Mouse (Mus musculus) monocyte, adult 5-6 weeks (primary cell): ENCODE data around the gene Cd101. TPM values are rescaled to one million over a fixed set of nuclear protein-coding genes. Genes with fewer than 3 reads are reported as not detected.

Experiments used
- ATAC-seq: fragments of 153-309, 156-312 bp; replicated peaks from 2 replicates; pipeline ENCODE4 v1.8.0; 2017; ENCODE audit warnings: mild to moderate bottlenecking; ENCODE audit not compliant: low TSS enrichment, insufficient number of reproducible peaks, severe bottlenecking, poor library complexity, low FRiP score
- total RNA-seq: library from RNA; stranded (forward); fragments of 200-1000, 200-491, 200-594 nt; gene quantifications from 3 replicates; pipeline ENCODE4 v1.2.3, GENCODE M21; 2017

The Cd101 gene
- total RNA-seq, 1 experiment from 2014 or later = 1.5 TPM

- peak; percentile 15; the same call in 1 of the 2 replicates for ATAC-seq
Observed at GRCm38 (mm10) chr3:101012131-101012571, 17.2 kb downstream of the Cd101 start.

DNA sequence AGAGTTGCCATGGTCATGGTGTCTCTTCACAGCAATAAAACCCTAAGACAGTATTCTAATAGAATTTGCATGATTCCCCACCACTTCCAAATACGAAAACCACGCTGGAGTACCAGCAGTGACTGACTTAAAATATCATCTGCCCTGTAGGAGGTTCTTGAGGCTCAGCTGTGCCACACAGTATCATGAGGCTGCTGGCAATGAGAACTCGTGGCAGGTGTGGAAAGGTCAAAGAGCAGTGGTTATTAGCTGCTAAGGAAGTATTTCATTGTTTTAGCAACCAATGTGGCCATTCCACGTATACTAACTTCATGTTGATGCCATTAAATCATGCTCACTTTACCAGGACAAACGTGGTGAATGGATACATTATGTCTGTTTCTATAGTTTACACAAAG, 18.2 kb downstream of the Cd101 start:
- 0 out of 2 replicates have a peak, but pooled peaks have one; percentile 24 for ATAC-seq

GRCm38 (mm10) chr3:101010589-101011202, 18.7 kb downstream of the Cd101 start:
- peak; percentile 92 for ATAC-seq

GRCm38 (mm10) chr3:101007112-101007782, 22.1 kb downstream of the Cd101 start:
- ATAC-seq = no peak

GRCm38 (mm10) chr3:101005392-101005791, 24.0 kb downstream of the Cd101 start:
- ATAC-seq = no peak

- peak; percentile 51 for ATAC-seq
Observed at GRCm38 (mm10) chr3:101003575-101004356, 25.6 kb downstream of the Cd101 start.

DNA sequence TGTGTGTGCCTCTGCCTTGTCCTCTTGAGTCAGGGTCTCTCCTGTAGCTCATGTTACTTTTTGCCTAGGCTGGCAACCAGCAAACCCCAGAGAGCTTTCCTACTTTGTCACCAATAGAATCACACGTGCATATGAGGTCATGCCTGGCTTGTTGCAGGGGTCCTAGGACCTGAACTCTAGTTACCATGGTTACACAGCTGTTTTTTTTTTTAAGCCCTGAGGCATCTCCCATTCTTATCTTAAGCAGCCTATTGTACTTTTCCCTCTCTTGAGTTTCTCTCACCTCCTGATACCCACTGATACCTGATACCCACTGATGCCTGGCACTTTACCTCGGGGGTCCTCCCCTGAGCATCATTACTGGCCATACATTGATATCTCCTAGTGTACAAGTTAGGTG, 29.6 kb downstream of the Cd101 start:
- no peak for ATAC-seq

GRCm38 (mm10) chr3:100998904-100999340, 30.4 kb downstream of the Cd101 start:
- ATAC-seq = peak; percentile 37; the same call in 1 of the 2 replicates

DNA sequence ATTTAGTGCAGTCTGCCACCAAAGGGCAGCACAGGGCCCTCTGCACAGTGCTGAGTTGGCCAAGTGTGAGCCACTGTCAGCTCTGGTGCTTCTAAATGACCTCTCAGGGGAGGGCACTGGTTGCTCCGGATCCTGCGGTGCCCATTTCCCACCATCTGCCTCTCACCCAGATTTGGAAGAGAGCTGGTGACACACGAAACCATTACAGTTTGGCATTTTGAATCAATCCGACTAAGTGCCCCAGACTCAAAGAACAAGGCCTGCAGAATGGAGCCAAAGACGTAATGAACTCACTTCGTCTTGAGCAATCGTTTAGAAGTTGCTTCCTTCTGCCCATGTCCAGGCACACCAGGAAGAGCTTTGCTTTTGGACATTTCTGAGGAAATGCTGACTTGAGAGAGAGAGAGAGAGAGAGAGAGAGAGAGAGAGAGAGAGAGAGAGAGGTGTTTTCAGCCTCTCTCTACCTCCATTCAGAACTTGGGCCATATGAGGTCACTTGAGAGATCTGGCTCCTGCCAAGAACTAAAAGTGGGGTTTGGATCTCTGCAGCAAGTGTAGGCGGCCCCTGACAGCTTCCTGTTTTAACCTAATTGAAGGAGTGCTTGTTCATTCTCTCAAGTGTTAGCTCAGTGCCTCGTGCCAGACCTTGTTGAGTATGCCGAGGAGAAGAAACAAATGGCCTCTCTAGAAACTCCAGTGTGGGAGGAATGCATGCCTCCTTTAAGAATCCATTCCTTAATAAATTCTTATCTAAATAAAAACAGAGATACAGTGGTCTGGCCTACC, 31.4 kb downstream of the Cd101 start:
- peak; percentile 15; the same call in 1 of the 2 replicates for ATAC-seq

- peak; percentile 40; the same call in 1 of the 2 replicates for ATAC-seq
Observed at GRCm38 (mm10) chr3:100994252-100994651, 35.1 kb downstream of the Cd101 start.

DNA sequence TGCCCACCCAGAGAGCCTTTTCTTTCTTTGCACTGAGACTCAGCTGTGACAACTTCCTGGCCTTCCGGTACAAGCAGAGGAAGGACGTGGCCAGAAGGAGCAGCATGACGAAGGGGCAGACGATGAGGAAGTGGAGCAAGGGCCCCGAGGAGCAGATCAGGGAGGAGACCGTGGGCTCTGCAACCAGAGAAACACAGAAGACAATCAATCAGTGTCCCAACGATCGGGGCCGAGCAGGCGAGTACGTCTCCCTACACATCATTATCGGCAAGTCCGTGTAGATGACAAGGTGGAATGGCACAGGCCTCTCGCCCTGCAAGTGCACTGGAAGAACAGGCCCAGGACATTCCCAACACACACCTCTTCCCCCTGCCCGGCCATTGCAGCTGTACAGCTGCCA, 35.6 kb downstream of the Cd101 start:
- ATAC-seq = peak; percentile 69

GRCm38 (mm10) chr3:100993158-100993557, 36.2 kb downstream of the Cd101 start:
- no peak for ATAC-seq

- no peak for ATAC-seq
Observed at GRCm38 (mm10) chr3:100990231-100990630, 39.1 kb downstream of the Cd101 start.

- ATAC-seq = no peak
Observed at GRCm38 (mm10) chr3:100989417-100989816, 39.9 kb downstream of the Cd101 start.

- peak; percentile 44; the same call in 1 of the 2 replicates for ATAC-seq
Observed at GRCm38 (mm10) chr3:100979290-100979689, 50.1 kb downstream of the Cd101 start.

DNA sequence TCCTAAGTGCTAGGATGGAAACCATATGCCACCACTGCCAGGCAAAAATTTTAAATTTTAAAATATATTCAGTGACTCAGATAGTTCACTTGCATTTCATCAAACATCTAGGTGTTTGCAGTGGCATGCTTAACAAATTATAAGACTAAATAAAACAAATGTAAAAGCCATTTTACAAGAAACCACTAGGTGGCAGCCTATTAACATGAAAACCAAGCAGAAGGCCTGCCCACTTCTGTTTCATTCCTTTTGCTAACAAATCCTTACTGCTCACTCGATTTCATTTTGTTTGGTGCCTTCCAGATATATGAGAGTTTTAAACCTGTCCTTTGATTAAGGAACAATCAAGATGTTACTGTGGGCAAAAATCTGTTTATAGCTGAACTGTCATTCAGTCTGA, 55.5 kb downstream of the Cd101 start:
- no peak for ATAC-seq

DNA sequence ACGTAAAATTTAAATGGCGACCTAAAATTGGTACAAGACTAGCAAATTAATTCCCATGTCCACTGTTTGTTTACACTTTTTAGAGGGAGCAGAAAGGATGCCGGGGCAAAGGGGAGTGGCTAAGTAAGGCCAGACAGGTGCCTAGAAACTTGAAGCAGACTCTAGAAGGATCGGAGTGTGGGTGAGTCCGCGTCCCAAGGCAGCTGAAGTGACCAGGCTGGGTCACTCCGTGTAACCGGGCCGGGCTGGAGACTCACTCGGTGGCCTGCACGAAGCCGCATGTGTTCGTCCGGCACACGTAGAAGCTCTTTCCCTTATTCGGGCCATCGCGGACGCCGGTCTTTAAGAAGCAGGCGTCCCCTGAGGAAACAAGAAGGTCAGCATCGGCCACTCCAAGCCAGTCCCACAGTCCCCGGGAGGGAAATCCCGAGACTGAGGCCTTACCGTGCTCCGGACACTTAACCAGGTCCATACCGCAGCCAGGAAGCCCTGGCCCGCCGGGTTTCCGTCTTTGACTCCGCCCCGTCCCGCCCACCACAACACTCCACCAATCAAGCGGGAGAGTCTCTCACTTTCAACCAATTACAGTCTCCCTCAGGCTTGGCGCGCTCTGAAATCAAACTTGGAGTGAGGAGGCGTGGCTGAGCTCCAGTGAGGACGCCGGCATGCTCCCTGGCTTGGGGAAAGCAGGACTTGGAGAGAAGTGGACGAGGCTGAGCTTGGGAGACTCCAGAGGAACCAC, 60.0 kb downstream of the Cd101 start, which contains the start of gene Ttf2:
Gene Ttf2 (minus strand): TSS at position 488 of the 742 bp plus-strand sequence.
- ATAC-seq = peak; percentile 97
